Mouse (Mus musculus) limb, embryonic 10.5 days (tissue): ENCODE results near the gene Olfr959. TPM values are rescaled to one million over a fixed set of nuclear protein-coding genes. Genes with fewer than 3 reads are reported as not detected.

Source experiments
- DNase-seq: peaks from one replicate; pipeline ENCODE4 v3.0.0-alpha.2; 2017; ENCODE audit warnings: low spot score
- H3K27ac ChIP-seq: fragments of 300-500 bp; sonication (generic); 2 replicates; pipeline ENCODE4 v1.5.1; 2016; ENCODE audit warnings: mild to moderate bottlenecking
- H3K27me3 ChIP-seq: fragments of 300-500 bp; sonication (generic); 2 replicates; pipeline ENCODE4 v1.6.1; 2016; ENCODE audit warnings: low read depth, mild to moderate bottlenecking; ENCODE audit not compliant: poor library complexity, severe bottlenecking
- H3K36me3 ChIP-seq: fragments of 300-500 bp; sonication (generic); 2 replicates; pipeline ENCODE4 v1.6.1; 2016; ENCODE audit warnings: mild to moderate bottlenecking, moderate library complexity
- H3K4me1 ChIP-seq: fragments of 300-500 bp; sonication (generic); 2 replicates; pipeline ENCODE4 v1.6.1; 2016
- H3K4me3 ChIP-seq: fragments of 300-500 bp; sonication (generic); 2 replicates; pipeline ENCODE4 v1.5.1; 2016; ENCODE audit warnings: mild to moderate bottlenecking, moderate library complexity
- H3K9me3 ChIP-seq: fragments of 300-500 bp; sonication (generic); replicated peaks from 2 replicates; pipeline ENCODE4 v1.6.1; 2016; ENCODE audit warnings: mild to moderate bottlenecking
- WGBS: fragments of 180-500 bp; shearing (Covaris S2); methylation state at CpG from one replicate; pipeline ENCODE4 v1.1.7; 2016; 5-methylcytosine and 5-hydroxymethylcytosine counted together
- polyA plus RNA-seq: library from polyadenylated mRNA; unstranded; fragments of >200 nt; fragmentation: Nextera tagmentation; extraction: Ambion mirVana; gene quantifications from 2 replicates; pipeline ENCODE4 v1.2.1, GENCODE M21; 2016

Gene Olfr959
- polyA plus RNA-seq, 1 experiment from 2014 or later = not detected

GRCm38 (mm10) chr9:39553946-39554345 is 21.4 kb downstream of the Olfr959 start, which contains the start of gene Olfr958:
Gene Olfr958, minus strand, starts transcription at chr9:39554054.
- no peak within 1 kb of the TSS for H3K4me3 ChIP-seq
- H3K4me1 ChIP-seq = no peaks in the 10 kb centered on the region
- H3K36me3 ChIP-seq = no peaks in the 10 kb centered on the region
- H3K27ac ChIP-seq = no peak within 1 kb of the TSS
- whole genome bisulfite sequencing = 72% methylated on average over 2 of the region's 2 CpGs
- DNase-seq = no peak
- no peaks in the 10 kb centered on the region for H3K9me3 ChIP-seq
- H3K27me3 ChIP-seq = no peaks in the 10 kb centered on the region

DNA sequence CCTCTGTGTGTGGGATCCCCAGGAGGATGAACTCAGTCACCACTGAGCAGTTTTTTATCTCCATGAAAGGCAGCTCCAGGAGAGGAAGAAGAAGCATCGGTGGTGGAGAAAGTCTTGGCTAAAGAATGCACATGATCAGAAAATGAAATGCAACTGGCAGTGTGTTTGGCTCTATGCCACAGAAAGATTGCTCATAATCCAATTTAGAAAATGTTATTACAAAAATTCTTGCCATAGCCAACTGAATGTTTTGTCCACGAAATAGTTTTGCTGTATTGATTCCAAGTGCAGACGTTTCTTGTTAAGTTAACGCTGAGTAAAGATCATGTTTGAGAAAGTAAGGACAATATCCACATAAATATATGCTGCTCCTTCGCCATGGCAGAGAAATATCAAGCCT is 24.6 kb downstream of the Olfr959 start:
- no peak for DNase-seq
- Histone ChIP-seq H3K9me3 (no peaks in the 10 kb centered on the region), H3K36me3 (no peaks in the 10 kb centered on the region), H3K4me3 (no peak overlapping the region), H3K4me1 (no peaks in the 10 kb centered on the region), H3K27me3 (no peaks in the 10 kb centered on the region), H3K27ac (no peak overlapping the region)
- WGBS = 91% methylated on average over 5 of the region's 5 CpGs

DNA sequence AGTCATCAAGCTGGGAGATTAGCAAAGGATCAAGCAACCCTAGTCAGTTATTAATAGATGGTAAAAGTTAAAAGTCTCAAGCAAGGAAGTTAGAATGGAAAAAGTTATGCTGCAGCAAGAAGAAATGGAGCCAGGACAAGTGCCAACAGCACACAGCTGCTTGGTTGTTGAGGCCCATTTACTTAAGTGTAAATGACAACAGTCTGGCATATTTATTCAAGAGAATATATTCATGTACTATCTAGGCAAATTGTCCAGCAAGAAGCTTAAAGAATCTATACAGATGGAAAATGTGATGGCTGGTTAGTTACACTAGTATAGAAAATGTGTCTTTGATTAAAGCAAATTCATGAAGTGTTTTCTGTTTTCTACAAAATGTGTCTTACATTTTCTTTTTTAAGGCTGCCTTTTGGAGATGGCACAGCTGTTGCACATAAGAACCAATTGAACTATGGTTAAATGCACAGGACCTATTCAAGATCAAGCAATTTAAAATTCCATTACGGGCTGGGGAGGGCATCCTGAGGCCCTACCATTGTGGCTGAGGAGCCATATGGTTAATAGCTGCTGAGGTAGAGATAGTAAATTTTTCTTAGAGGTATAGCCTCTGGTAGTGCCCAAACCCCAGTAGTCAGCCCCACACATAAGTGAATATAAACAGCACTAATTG is 51.6 kb downstream of the Olfr959 start:
- H3K4me3 ChIP-seq = no peak overlapping the region

More for the DNA sequence above, 51.6 kb downstream of the Olfr959 start:
- H3K27me3 ChIP-seq = no peaks in the 10 kb centered on the region
- DNase-seq = no peak
- WGBS = 81% methylated on average over 1 of the region's 1 CpGs
- H3K4me1 ChIP-seq = no peaks in the 10 kb centered on the region
- no peaks in the 10 kb centered on the region for H3K36me3 ChIP-seq
- no peak overlapping the region for H3K27ac ChIP-seq
- H3K9me3 ChIP-seq = no peaks in the 10 kb centered on the region

Other genes with a start within 250 kb of the Olfr959 start
- not detected in 2 replicates for gene Olfr948, start 249.5 kb downstream of the Olfr959 start, polyA plus RNA-seq
- gene Olfr951, start 188.2 kb downstream of the Olfr959 start, polyA plus RNA-seq = not detected in 2 replicates
- gene Olfr952, start 148.4 kb downstream of the Olfr959 start, polyA plus RNA-seq = not detected in 2 replicates
- gene Olfr954, start 118.9 kb downstream of the Olfr959 start, polyA plus RNA-seq = not detected in 2 replicates
- not detected in 2 replicates for gene Olfr955, start 103.6 kb downstream of the Olfr959 start, polyA plus RNA-seq
- not detected in 2 replicates for gene Olfr44, start 81.6 kb downstream of the Olfr959 start, polyA plus RNA-seq
- gene Olfr957, start 59.8 kb downstream of the Olfr959 start, polyA plus RNA-seq = not detected in 2 replicates
- gene Olfr958, start 21.5 kb downstream of the Olfr959 start, polyA plus RNA-seq = not detected in 2 replicates
- 2.8 and 6.9 TPM in 2 replicates for gene AW551984, start 28.8 kb upstream of the Olfr959 start, polyA plus RNA-seq
- not detected in 2 replicates for gene Olfr148, start 35.1 kb upstream of the Olfr959 start, polyA plus RNA-seq
- not detected in 2 replicates for gene Olfr960, start 45.8 kb upstream of the Olfr959 start, polyA plus RNA-seq
- not detected in 2 replicates for gene Olfr961, start 69.5 kb upstream of the Olfr959 start, polyA plus RNA-seq
- gene Olfr963, start 91.6 kb upstream of the Olfr959 start, polyA plus RNA-seq = not detected in 2 replicates
- gene Olfr149, start 131.5 kb upstream of the Olfr959 start, polyA plus RNA-seq = not detected in 2 replicates
- not detected in 2 replicates for gene Olfr965, start 135.8 kb upstream of the Olfr959 start, polyA plus RNA-seq
- gene Olfr150, start 155.4 kb upstream of the Olfr959 start, polyA plus RNA-seq = not detected in 2 replicates
- not detected in 2 replicates for gene Olfr967, start 170.7 kb upstream of the Olfr959 start, polyA plus RNA-seq
- not detected in 2 replicates for gene Olfr968, start 207.7 kb upstream of the Olfr959 start, polyA plus RNA-seq
- gene Olfr969, start 215.4 kb upstream of the Olfr959 start, polyA plus RNA-seq = not detected in 2 replicates
- not detected in 2 replicates for gene Olfr970, start 233.3 kb upstream of the Olfr959 start, polyA plus RNA-seq